Mouse (Mus musculus): Measurements from ENCODE around the gene Tecta. TPM values are rescaled to one million over a fixed set of nuclear protein-coding genes. Genes with fewer than 3 reads are reported as not detected.

The Tecta gene
- polyA plus RNA-seq, 1 experiment, result not detected

GRCm38 (mm10) chr9:42318455-42318987, 81.2 kb downstream of the Tecta start:
- H3K9ac ChIP-seq (ENCODE audit: low read depth, poor library complexity, severe bottlenecking), result no peak overlapping the region
- no peaks in the 10 kb centered on the region for H3K36me3 ChIP-seq (ENCODE audit: control insufficient read depth, insufficient read depth, low read length, poor library complexity, severe bottlenecking)
- no peak overlapping the region for H3K4me3 ChIP-seq (ENCODE audit: low read depth, low read length)
- no peak overlapping the region for H3K27ac ChIP-seq (ENCODE audit: insufficient read depth, low read length)
- TF ChIP-seq CTCF (IDR thresholded peaks at IDR 0.05; ENCODE audit: low read depth, low read length) (no peak), POLR2A (IDR thresholded peaks at IDR 0.05; ENCODE audit: insufficient read depth, low read length) (no peak), EP300 (IDR thresholded peaks at IDR 0.05; ENCODE audit: insufficient read depth, low read depth, low read length) (no peak)
- no peaks in the 10 kb centered on the region for H3K4me1 ChIP-seq (ENCODE audit: control insufficient read depth, insufficient read depth, low read length)
- no peaks in the 10 kb centered on the region; the same call in 1 of the 2 replicates for H3K9me3 ChIP-seq (replicated peaks; ENCODE audit: control insufficient read depth, insufficient read depth, low read length, poor library complexity, severe bottlenecking)
- H3K27me3 ChIP-seq (ENCODE audit: control insufficient read depth, insufficient read depth, low read length, poor library complexity, severe bottlenecking), result no peaks in the 10 kb centered on the region

- no peaks in the 10 kb centered on the region; the same call in 1 of the 2 replicates for H3K9me3 ChIP-seq (replicated peaks; ENCODE audit: control insufficient read depth, insufficient read depth, low read length, poor library complexity, severe bottlenecking)
- no peak overlapping the region for H3K27ac ChIP-seq (ENCODE audit: insufficient read depth, low read length)
- TF ChIP-seq CTCF (IDR thresholded peaks at IDR 0.05; ENCODE audit: low read depth, low read length) (peak; percentile 19), POLR2A (IDR thresholded peaks at IDR 0.05; ENCODE audit: insufficient read depth, low read length) (no peak), EP300 (IDR thresholded peaks at IDR 0.05; ENCODE audit: insufficient read depth, low read depth, low read length) (no peak)
- no peaks in the 10 kb centered on the region for H3K27me3 ChIP-seq (ENCODE audit: control insufficient read depth, insufficient read depth, low read length, poor library complexity, severe bottlenecking)
- H3K36me3 ChIP-seq (ENCODE audit: control insufficient read depth, insufficient read depth, low read length, poor library complexity, severe bottlenecking), result no peaks in the 10 kb centered on the region
- H3K9ac ChIP-seq (ENCODE audit: low read depth, poor library complexity, severe bottlenecking), result no peak overlapping the region
- no peak overlapping the region for H3K4me3 ChIP-seq (ENCODE audit: low read depth, low read length)
- no peaks in the 10 kb centered on the region for H3K4me1 ChIP-seq (ENCODE audit: control insufficient read depth, insufficient read depth, low read length)
Observed at GRCm38 (mm10) chr9:42317337-42317736, 82.4 kb downstream of the Tecta start.

- no peak for TF ChIP-seq POLR2A (IDR thresholded peaks at IDR 0.05; ENCODE audit: insufficient read depth, low read length)
- TF ChIP-seq CTCF (IDR thresholded peaks at IDR 0.05; ENCODE audit: low read depth, low read length), result no peak
- no peak for TF ChIP-seq EP300 (IDR thresholded peaks at IDR 0.05; ENCODE audit: insufficient read depth, low read depth, low read length)
- Histone ChIP-seq H3K27me3 (ENCODE audit: control insufficient read depth, insufficient read depth, low read length, poor library complexity, severe bottlenecking) (no peaks in the 10 kb centered on the region), H3K27ac (ENCODE audit: insufficient read depth, low read length) (no peak overlapping the region), H3K36me3 (ENCODE audit: control insufficient read depth, insufficient read depth, low read length, poor library complexity, severe bottlenecking) (no peaks in the 10 kb centered on the region), H3K4me1 (ENCODE audit: control insufficient read depth, insufficient read depth, low read length) (no peaks in the 10 kb centered on the region), H3K4me3 (ENCODE audit: low read depth, low read length) (no peak overlapping the region), H3K9ac (ENCODE audit: low read depth, poor library complexity, severe bottlenecking) (no peak overlapping the region), H3K9me3 (replicated peaks; ENCODE audit: control insufficient read depth, insufficient read depth, low read length, poor library complexity, severe bottlenecking) (no peaks in the 10 kb centered on the region; the same call in 1 of the 2 replicates)
Observed at GRCm38 (mm10) chr9:42315816-42316215, 83.9 kb downstream of the Tecta start.

GRCm38 (mm10) chr9:42314959-42315358, 84.8 kb downstream of the Tecta start:
- TF ChIP-seq CTCF (IDR thresholded peaks at IDR 0.05; ENCODE audit: low read depth, low read length) (no peak), EP300 (IDR thresholded peaks at IDR 0.05; ENCODE audit: insufficient read depth, low read depth, low read length) (no peak), POLR2A (IDR thresholded peaks at IDR 0.05; ENCODE audit: insufficient read depth, low read length) (no peak)
- H3K27me3 ChIP-seq (ENCODE audit: control insufficient read depth, insufficient read depth, low read length, poor library complexity, severe bottlenecking), result no peaks in the 10 kb centered on the region
- H3K9me3 ChIP-seq (replicated peaks; ENCODE audit: control insufficient read depth, insufficient read depth, low read length, poor library complexity, severe bottlenecking), result no peaks in the 10 kb centered on the region
- no peak overlapping the region for H3K4me3 ChIP-seq (ENCODE audit: low read depth, low read length)
- no peak overlapping the region for H3K9ac ChIP-seq (ENCODE audit: low read depth, poor library complexity, severe bottlenecking)
- H3K36me3 ChIP-seq (ENCODE audit: control insufficient read depth, insufficient read depth, low read length, poor library complexity, severe bottlenecking), result no peaks in the 10 kb centered on the region
- no peak overlapping the region for H3K27ac ChIP-seq (ENCODE audit: insufficient read depth, low read length)
- no peaks in the 10 kb centered on the region for H3K4me1 ChIP-seq (ENCODE audit: control insufficient read depth, insufficient read depth, low read length)

GRCm38 (mm10) chr9:42314388-42314787, 85.3 kb downstream of the Tecta start:
- Histone ChIP-seq H3K4me3 (ENCODE audit: low read depth, low read length) (no peak overlapping the region), H3K9me3 (replicated peaks; ENCODE audit: control insufficient read depth, insufficient read depth, low read length, poor library complexity, severe bottlenecking) (no peaks in the 10 kb centered on the region), H3K36me3 (ENCODE audit: control insufficient read depth, insufficient read depth, low read length, poor library complexity, severe bottlenecking) (no peaks in the 10 kb centered on the region), H3K27ac (ENCODE audit: insufficient read depth, low read length) (no peak overlapping the region), H3K4me1 (ENCODE audit: control insufficient read depth, insufficient read depth, low read length) (no peaks in the 10 kb centered on the region), H3K27me3 (ENCODE audit: control insufficient read depth, insufficient read depth, low read length, poor library complexity, severe bottlenecking) (no peaks in the 10 kb centered on the region), H3K9ac (ENCODE audit: low read depth, poor library complexity, severe bottlenecking) (no peak overlapping the region)
- TF ChIP-seq POLR2A (IDR thresholded peaks at IDR 0.05; ENCODE audit: insufficient read depth, low read length), result no peak
- TF ChIP-seq EP300 (IDR thresholded peaks at IDR 0.05; ENCODE audit: insufficient read depth, low read depth, low read length), result no peak
- no peak for TF ChIP-seq CTCF (IDR thresholded peaks at IDR 0.05; ENCODE audit: low read depth, low read length)

GRCm38 (mm10) chr9:42313872-42314271, 85.9 kb downstream of the Tecta start:
- Histone ChIP-seq H3K9ac (ENCODE audit: low read depth, poor library complexity, severe bottlenecking) (no peak overlapping the region), H3K27me3 (ENCODE audit: control insufficient read depth, insufficient read depth, low read length, poor library complexity, severe bottlenecking) (no peaks in the 10 kb centered on the region), H3K36me3 (ENCODE audit: control insufficient read depth, insufficient read depth, low read length, poor library complexity, severe bottlenecking) (no peaks in the 10 kb centered on the region), H3K9me3 (replicated peaks; ENCODE audit: control insufficient read depth, insufficient read depth, low read length, poor library complexity, severe bottlenecking) (no peaks in the 10 kb centered on the region), H3K27ac (ENCODE audit: insufficient read depth, low read length) (no peak overlapping the region), H3K4me1 (ENCODE audit: control insufficient read depth, insufficient read depth, low read length) (no peaks in the 10 kb centered on the region), H3K4me3 (ENCODE audit: low read depth, low read length) (no peak overlapping the region)
- TF ChIP-seq EP300 (IDR thresholded peaks at IDR 0.05; ENCODE audit: insufficient read depth, low read depth, low read length), result no peak
- TF ChIP-seq POLR2A (IDR thresholded peaks at IDR 0.05; ENCODE audit: insufficient read depth, low read length), result no peak
- peak; percentile 40 for TF ChIP-seq CTCF (IDR thresholded peaks at IDR 0.05; ENCODE audit: low read depth, low read length)
